Comparison of ENCODE assay signal across 23 mouse cellular contexts in the genomic region with DNA sequence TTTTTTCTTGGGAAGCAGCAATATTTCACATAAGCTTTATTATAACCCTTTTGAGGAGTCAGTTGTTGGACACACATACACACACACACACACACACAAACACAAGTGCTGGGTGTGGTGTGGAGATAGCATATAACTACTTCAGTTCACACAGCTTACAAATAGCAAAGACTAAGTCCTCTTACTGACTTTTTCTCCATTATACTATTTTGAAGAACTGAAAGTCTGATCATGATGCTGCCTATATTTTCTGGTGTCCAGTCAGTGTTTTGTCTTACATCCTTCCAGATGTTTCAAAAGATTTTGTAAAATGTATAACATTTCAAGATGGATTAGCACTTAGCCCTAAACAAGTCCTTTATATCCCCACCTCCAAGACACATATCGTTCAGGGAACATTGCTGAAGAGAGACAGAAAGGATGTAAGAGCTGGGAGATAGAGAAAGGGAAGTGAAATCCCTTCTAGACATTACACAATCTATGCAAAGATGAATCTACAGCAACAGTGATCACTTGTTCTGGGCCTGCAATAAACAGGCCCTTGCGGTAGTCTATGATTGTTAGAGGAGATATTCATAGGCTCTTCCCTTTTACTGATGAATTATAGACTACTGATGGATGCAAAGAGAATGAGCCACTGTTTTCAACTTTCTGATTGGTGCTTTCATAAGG.
"Had no signal": no experiment of that assay in that cellular context is flagged by ENCODE, and none has a peak within 500 bp of the region (broad histone marks: within the 10 kb centered on the region; RNA-seq: fewer than 3 reads in every experiment).

No protein-coding gene starts in this region.

- H3K4me3 ChIP-seq: liver, embryonic 13.5 days; liver, embryonic 15.5 days; lung, embryonic 15.5 days; megakaryocyte, embryonic 14.5 days; midbrain, embryonic 12.5 days; neural tube, embryonic 12.5 days; stomach, embryonic 15.5 days had no signal

- H3K27ac ChIP-seq: liver, embryonic 13.5 days; liver, embryonic 15.5 days; lung, embryonic 15.5 days; macrophage; midbrain, embryonic 12.5 days; neural tube, embryonic 12.5 days; stomach, embryonic 15.5 days; stomach, postnatal 0 days had no signal

- ATAC-seq: liver, postnatal 0 days; lung, postnatal 0 days; midbrain, embryonic 16.5 days had no signal

- DNase-seq: liver, embryonic 13.5 days; liver, postnatal 0 days; lung, adult 2 months; lung, postnatal 14 days; lung, postnatal 36 days; midbrain, embryonic 14.5 days; retina, postnatal 1 day; right cerebral cortex, adult 18-20 months; right cerebral cortex, postnatal 25 days; right cerebral cortex, postnatal 4 days; spleen, adult 18-20 months; thymus, postnatal 14 days; thymus, postnatal 4 days had no signal

- H3K4me1 ChIP-seq: liver, embryonic 13.5 days; liver, embryonic 15.5 days; lung, embryonic 15.5 days; megakaryocyte, embryonic 14.5 days; midbrain, embryonic 12.5 days; neural tube, embryonic 12.5 days; stomach, embryonic 15.5 days had no signal

- H3K9me3 ChIP-seq: liver, embryonic 13.5 days; liver, embryonic 15.5 days; lung, embryonic 15.5 days; megakaryocyte, embryonic 14.5 days; midbrain, embryonic 12.5 days; neural tube, embryonic 12.5 days; stomach, embryonic 15.5 days had no signal

- H3K9ac ChIP-seq: liver, embryonic 13.5 days; liver, embryonic 15.5 days; liver, postnatal 0 days; lung, embryonic 15.5 days; midbrain, embryonic 12.5 days; neural tube, embryonic 12.5 days; stomach, embryonic 15.5 days had no signal

- H3K4me2 ChIP-seq: liver, embryonic 13.5 days; liver, embryonic 15.5 days; lung, embryonic 15.5 days; midbrain, embryonic 12.5 days; neural tube, embryonic 12.5 days; stomach, embryonic 15.5 days had no signal

- H3K27me3 ChIP-seq: liver, embryonic 13.5 days; liver, embryonic 15.5 days; lung, embryonic 15.5 days; megakaryocyte, embryonic 14.5 days; midbrain, embryonic 12.5 days; neural tube, embryonic 12.5 days; stomach, embryonic 15.5 days had no signal

- H3K36me3 ChIP-seq: liver, embryonic 13.5 days; liver, embryonic 15.5 days; lung, embryonic 15.5 days; midbrain, embryonic 12.5 days; neural tube, embryonic 12.5 days; stomach, embryonic 15.5 days had no signal
